Mouse (Mus musculus) liver, embryonic 12.5 days (tissue): Measurements from ENCODE around the gene D17H6S53E. TPM values are rescaled to one million over a fixed set of nuclear protein-coding genes. Genes with fewer than 3 reads are reported as not detected.

Experiments
- ATAC-seq: fragments of 200-750 bp; cut with Nextera tagmentation; 2 replicates; pipeline ENCODE4 v1.8.0; 2017; ENCODE audit warnings: moderate number of reproducible peaks, mild to moderate bottlenecking, moderate library complexity
- H3K27ac ChIP-seq: fragments of 300-500 bp; sonication (generic); 2 replicates; pipeline ENCODE4 v1.5.1; 2016; ENCODE audit warnings: mild to moderate bottlenecking
- H3K27me3 ChIP-seq: fragments of 300-500 bp; sonication (generic); replicated peaks from 2 replicates; pipeline ENCODE4 v1.6.1; 2016; ENCODE audit warnings: mild to moderate bottlenecking, moderate library complexity
- H3K36me3 ChIP-seq: fragments of 300-500 bp; sonication (generic); 2 replicates; pipeline ENCODE4 v1.6.1; 2016; ENCODE audit warnings: mild to moderate bottlenecking, moderate library complexity
- H3K4me1 ChIP-seq: fragments of 300-500 bp; sonication (generic); 2 replicates; pipeline ENCODE4 v1.6.1; 2016
- H3K4me2 ChIP-seq: fragments of 300-500 bp; sonication (generic); 2 replicates; pipeline ENCODE4 v1.6.1; 2016; ENCODE audit warnings: mild to moderate bottlenecking, moderate library complexity
- H3K4me3 ChIP-seq: fragments of 300-500 bp; sonication (generic); 2 replicates; pipeline ENCODE4 v1.5.1; 2016; ENCODE audit warnings: mild to moderate bottlenecking, moderate library complexity
- H3K9ac ChIP-seq: fragments of 300-500 bp; sonication (generic); 2 replicates; pipeline ENCODE4 v1.6.1; 2016; ENCODE audit warnings: mild to moderate bottlenecking, moderate library complexity
- H3K9me3 ChIP-seq: fragments of 300-500 bp; sonication (generic); replicated peaks from 2 replicates; pipeline ENCODE4 v1.6.1; 2016; ENCODE audit warnings: mild to moderate bottlenecking, moderate library complexity
- WGBS: fragments of 180-500 bp; shearing (Covaris S2); methylation state at CpG from one replicate; pipeline ENCODE4 v1.1.7; 2016; ENCODE audit not compliant: insufficient replicate concordance; 5-methylcytosine and 5-hydroxymethylcytosine counted together
- polyA plus RNA-seq: library from polyadenylated mRNA; unstranded; fragments of >200 nt; fragmentation: Nextera tagmentation; extraction: Ambion mirVana; gene quantifications from 2 replicates; pipeline ENCODE4 v1.2.1, GENCODE M21; 2016

Gene D17H6S53E
- polyA plus RNA-seq, 1 experiment from 2014 or later, result 4.3 TPM

DNA sequence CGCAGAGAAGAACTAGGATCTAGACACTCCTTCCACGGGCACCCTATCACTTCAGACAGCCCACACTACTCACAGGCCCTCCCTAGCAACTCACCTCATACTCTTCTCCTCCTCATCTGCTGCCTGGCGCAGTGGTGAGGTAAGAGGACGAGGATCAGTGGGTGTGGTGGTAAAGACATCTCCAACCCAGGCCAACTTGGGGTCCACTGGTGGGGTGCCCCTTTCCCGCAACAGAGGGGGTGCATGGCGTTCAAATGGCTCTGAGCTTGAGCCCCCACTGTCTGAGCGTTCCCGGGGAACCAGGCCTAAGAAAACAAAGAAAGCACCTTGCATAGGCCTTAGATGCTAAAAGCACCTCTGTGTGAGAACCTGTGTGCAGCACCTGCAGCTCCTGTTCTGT lies 31.1 kb downstream of the D17H6S53E start:
- WGBS, result 86% methylated on average over 8 of the region's 8 CpGs
- no peaks in the 10 kb centered on the region for H3K9me3 ChIP-seq
- no peaks in the 10 kb centered on the region for H3K27me3 ChIP-seq
- no peak overlapping the region for H3K4me3 ChIP-seq
- H3K36me3 ChIP-seq, result peaks cover 100% of the 10 kb centered on the region
- no peak overlapping the region for H3K4me2 ChIP-seq
- no peak overlapping the region for H3K27ac ChIP-seq
- peaks cover 12% of the 10 kb centered on the region for H3K4me1 ChIP-seq
- ATAC-seq, result no peak
- no peak overlapping the region for H3K9ac ChIP-seq

DNA sequence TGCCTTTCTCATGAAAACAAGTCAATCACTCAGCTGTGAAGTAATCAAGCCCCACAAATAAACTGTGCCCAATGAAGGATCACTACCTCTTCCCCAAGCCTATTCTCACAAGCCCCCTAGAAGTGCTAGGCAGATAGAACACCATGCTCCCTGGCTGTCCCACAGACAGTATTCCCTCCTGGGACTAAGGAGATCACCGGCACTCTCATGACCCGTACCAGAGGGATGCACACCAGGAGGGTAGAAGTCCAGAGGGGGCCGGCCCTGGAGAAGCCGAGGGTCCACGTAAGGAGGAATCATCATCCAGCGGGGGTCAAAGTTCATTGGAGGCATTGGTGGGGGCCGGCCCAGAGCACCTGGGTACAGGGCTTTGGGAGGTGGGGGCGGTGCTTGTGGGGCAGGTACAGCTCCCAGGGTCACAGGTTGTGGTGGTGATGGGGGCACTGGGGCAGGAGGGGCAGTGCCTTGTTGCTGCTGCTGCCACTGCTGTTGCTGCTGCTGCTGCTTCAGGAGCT lies 31.5 kb downstream of the D17H6S53E start:
- H3K9ac ChIP-seq, result no peak overlapping the region
- H3K4me3 ChIP-seq, result no peak overlapping the region
- no peak overlapping the region for H3K27ac ChIP-seq
- no peak overlapping the region for H3K4me2 ChIP-seq
- H3K36me3 ChIP-seq, result peaks cover 100% of the 10 kb centered on the region
- 85% methylated on average over 8 of the region's 8 CpGs for WGBS
- H3K9me3 ChIP-seq, result no peaks in the 10 kb centered on the region
- H3K4me1 ChIP-seq, result peaks cover 17% of the 10 kb centered on the region
- H3K27me3 ChIP-seq, result no peaks in the 10 kb centered on the region
- no peak for ATAC-seq

DNA sequence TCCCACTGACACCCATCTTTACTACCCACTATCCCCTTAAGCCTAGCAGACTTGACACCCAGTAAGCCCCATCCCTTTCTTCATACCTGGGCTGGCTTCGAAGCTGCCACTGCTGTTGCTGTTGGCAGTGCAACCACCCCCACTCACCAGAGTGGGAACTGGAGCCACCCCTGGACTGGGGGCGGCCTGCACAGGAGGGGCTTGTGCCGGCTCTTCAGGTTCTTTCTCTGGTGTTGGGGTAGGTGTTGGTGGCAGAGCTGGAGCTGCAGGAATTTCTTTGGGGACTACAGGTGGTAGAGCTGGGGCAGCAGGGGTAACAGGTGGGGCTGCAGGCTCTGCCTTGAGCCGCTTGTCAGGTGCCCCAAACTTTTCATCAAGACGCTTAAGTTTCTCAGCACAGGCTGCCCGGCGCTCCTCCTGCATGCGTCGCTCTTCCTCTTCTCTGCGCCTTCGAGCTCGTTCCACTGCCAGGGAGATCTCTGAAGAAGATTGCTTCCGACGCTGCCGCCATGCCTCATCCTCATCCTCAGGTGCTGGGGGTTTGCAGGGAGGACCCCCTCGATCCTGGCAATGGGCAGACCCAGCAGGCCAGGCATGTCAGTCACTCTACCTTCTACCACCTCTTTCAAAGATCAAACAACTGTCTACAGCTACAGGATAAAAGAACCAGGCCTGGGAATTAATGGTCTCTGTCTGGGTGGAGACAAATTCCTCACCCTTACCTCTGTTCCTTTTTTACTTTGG lies 32.8 kb downstream of the D17H6S53E start:
- H3K9me3 ChIP-seq, result no peaks in the 10 kb centered on the region
- no peaks in the 10 kb centered on the region for H3K27me3 ChIP-seq
- H3K4me3 ChIP-seq, result no peak overlapping the region
- H3K4me2 ChIP-seq, result no peak overlapping the region
- no peak overlapping the region for H3K27ac ChIP-seq
- H3K4me1 ChIP-seq, result peaks cover 30% of the 10 kb centered on the region
- H3K36me3 ChIP-seq, result peaks cover 89% of the 10 kb centered on the region
- ATAC-seq, result no peak
- 84% methylated on average over 16 of the region's 16 CpGs for WGBS
- no peak overlapping the region for H3K9ac ChIP-seq

DNA sequence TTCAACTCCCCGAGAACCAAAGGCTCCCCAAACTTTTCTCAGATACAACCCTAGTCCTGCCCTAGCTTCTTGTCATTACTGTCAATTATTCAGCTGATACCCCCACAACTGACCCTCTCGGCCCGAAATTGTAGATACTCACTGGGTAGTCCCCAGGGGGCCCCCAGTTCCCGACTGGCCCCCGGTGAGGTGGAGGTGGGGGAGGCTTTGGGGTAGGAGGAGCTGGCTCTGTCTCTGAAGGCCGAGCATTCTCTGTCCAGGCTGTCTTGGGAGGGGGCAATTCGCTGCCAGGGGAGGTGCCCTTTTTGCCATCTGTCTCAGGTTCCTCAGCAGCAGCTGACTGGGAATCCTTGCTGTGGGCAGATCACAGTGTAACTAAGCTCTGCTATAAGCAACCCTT lies 33.5 kb downstream of the D17H6S53E start:
- Histone ChIP-seq H3K9me3 (no peaks in the 10 kb centered on the region), H3K4me1 (peaks cover 30% of the 10 kb centered on the region), H3K27me3 (no peaks in the 10 kb centered on the region), H3K4me2 (no peak overlapping the region), H3K9ac (no peak overlapping the region), H3K36me3 (peaks cover 83% of the 10 kb centered on the region), H3K27ac (no peak overlapping the region), H3K4me3 (no peak overlapping the region)
- ATAC-seq, result no peak
- WGBS, result 80% methylated on average over 7 of the region's 7 CpGs

DNA sequence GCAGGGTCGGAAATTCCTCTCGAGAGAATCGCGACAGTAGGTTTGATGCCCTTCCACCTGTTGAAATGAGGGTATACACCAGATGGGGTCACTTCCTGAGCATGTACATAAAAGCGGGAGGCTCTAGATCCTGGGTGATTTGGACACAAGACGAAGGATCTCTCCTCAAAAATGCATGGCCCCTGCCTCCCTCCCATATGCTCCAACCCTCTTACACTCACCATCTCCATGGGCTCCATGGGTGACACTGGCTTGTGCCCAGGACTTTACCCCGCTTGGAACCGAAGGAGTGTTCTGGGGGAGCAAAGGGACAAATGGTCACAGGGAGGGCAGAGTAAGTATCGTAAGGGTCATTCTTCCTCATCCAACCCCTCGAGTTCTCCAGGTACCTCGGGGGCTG lies 35.2 kb downstream of the D17H6S53E start:
- 0 out of 2 replicates have a peak overlapping the region, but pooled peaks have one; percentile 15 for H3K9ac ChIP-seq
- H3K9me3 ChIP-seq, result no peaks in the 10 kb centered on the region
- no peak overlapping the region for H3K4me2 ChIP-seq
- WGBS, result 86% methylated on average over 11 of the region's 11 CpGs
- peaks cover 65% of the 10 kb centered on the region for H3K36me3 ChIP-seq
- no peak overlapping the region for H3K4me3 ChIP-seq
- ATAC-seq, result no peak
- H3K27me3 ChIP-seq, result no peaks in the 10 kb centered on the region
- H3K27ac ChIP-seq, result no peak overlapping the region
- peaks cover 39% of the 10 kb centered on the region for H3K4me1 ChIP-seq

DNA sequence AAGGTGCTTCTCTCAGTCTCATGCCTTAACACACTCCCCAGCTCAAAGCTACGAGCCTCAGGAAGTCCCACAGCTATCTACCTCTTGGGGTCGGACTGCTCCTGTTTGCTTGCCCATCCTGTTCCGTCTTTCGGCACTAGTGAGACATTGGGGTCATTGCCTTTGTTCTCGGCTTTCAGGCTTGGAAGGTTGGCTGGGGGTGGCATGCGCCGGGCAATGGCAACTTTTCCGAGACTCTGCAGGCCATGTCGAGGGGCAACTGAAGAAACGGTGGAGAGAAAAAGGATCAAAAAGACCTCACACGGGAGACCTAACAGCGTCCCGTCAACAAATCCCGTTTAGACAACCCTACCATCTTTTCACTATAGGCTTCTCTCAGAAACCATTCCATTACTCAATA lies 35.9 kb downstream of the D17H6S53E start:
- Histone ChIP-seq H3K4me1 (peaks cover 39% of the 10 kb centered on the region), H3K4me2 (peak overlapping the region; percentile 78), H3K9ac (peak overlapping the region; percentile 99; the same call in 1 of the 2 replicates), H3K9me3 (no peaks in the 10 kb centered on the region), H3K4me3 (0 out of 2 replicates have a peak overlapping the region, but pooled peaks have one; percentile 3), H3K27ac (no peak overlapping the region), H3K27me3 (no peaks in the 10 kb centered on the region), H3K36me3 (peaks cover 58% of the 10 kb centered on the region)
- WGBS, result 80% methylated on average over 14 of the region's 14 CpGs
- ATAC-seq, result no peak

DNA sequence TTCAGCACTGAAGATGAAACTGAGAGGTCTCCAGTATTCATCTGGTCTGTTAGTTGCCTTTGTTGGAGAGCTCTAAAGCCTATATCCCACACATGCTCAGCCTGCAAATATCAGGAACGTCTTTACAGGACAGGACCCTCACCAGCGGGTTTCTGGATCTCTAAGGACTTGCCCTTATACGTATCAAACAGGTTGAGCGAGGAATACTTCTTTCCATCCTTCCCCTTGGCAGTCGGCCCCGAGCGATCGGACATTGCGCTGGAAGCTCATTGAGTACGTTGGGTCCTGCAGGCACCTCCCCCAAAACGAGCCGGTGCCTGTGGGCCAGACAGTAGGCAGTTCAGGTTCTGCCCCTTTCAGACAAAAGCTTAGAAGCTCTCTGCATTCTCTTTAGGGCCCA lies 36.6 kb downstream of the D17H6S53E start:
- Histone ChIP-seq H3K27me3 (no peaks in the 10 kb centered on the region), H3K4me3 (peak overlapping the region; percentile 96), H3K4me2 (peak overlapping the region; percentile 78), H3K27ac (no peak overlapping the region; the same call in 1 of the 2 replicates), H3K9me3 (no peaks in the 10 kb centered on the region), H3K9ac (peak overlapping the region; percentile 99), H3K36me3 (peaks cover 52% of the 10 kb centered on the region), H3K4me1 (peaks cover 39% of the 10 kb centered on the region)
- no peak for ATAC-seq
- WGBS, result 64% methylated on average over 12 of the region's 12 CpGs

DNA sequence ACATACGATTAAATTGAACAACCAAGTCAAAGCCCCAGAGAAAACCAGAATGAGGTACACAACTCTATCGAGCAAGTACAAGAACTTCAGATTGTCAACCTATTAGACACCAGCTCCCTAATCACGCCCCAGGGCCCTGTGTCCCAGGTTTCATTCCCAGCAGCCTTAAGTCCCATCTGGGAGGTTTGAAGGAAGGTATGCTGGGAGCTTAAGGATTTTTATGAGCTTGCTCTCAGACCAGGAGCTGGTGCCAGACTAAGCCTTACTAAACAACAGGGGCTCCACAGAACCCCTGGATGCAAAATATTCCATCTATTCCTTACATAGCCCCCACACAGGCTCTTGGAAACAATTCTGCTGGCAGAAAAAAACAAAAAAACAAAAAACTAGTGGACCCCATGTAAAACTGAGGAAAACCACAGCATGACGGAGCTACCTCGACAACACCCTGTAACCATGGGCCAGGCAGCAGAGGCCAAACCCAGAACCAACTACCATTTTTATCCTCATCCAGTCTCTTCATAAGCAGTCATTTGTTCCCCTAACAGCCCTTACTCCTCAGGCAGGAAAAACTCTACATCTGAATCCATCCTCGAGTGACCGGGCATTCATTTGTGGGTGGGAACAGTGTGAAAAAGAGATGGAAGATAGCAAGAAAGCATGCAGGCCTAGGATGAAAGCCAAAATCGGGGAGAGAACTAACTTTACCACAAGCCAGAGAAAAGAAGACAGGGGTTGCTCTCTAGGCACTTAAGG lies 37.3 kb downstream of the D17H6S53E start:
- Histone ChIP-seq H3K9me3 (no peaks in the 10 kb centered on the region), H3K27me3 (no peaks in the 10 kb centered on the region), H3K27ac (peak overlapping the region; percentile 95), H3K9ac (peak overlapping the region; percentile 99), H3K4me3 (peak overlapping the region; percentile 96), H3K4me2 (peak overlapping the region; percentile 78), H3K4me1 (peaks cover 39% of the 10 kb centered on the region), H3K36me3 (peaks cover 44% of the 10 kb centered on the region)
- WGBS, result 15% methylated on average over 8 of the region's 8 CpGs
- ATAC-seq, result no peak

DNA sequence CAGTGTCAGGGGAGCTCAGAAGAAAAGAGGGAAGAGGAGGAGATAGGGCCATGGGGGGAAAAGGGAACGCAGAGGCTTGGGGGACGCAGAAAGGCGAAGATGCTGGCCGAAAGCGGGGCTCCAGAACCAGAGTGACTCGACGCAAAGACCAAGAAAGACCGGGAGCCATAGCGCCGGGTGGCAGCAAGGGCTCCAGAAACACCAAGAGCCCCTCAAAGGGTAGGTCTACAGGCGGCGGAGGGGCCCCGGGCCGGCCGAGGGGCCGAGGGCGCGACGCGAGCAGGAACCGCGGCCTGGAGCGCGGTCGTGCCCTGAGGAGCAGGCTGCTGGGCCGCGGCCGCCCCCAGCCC lies 38.0 kb downstream of the D17H6S53E start:
- peak overlapping the region; percentile 99 for H3K9ac ChIP-seq
- WGBS, result 1% methylated on average over 28 of the region's 28 CpGs

DNA sequence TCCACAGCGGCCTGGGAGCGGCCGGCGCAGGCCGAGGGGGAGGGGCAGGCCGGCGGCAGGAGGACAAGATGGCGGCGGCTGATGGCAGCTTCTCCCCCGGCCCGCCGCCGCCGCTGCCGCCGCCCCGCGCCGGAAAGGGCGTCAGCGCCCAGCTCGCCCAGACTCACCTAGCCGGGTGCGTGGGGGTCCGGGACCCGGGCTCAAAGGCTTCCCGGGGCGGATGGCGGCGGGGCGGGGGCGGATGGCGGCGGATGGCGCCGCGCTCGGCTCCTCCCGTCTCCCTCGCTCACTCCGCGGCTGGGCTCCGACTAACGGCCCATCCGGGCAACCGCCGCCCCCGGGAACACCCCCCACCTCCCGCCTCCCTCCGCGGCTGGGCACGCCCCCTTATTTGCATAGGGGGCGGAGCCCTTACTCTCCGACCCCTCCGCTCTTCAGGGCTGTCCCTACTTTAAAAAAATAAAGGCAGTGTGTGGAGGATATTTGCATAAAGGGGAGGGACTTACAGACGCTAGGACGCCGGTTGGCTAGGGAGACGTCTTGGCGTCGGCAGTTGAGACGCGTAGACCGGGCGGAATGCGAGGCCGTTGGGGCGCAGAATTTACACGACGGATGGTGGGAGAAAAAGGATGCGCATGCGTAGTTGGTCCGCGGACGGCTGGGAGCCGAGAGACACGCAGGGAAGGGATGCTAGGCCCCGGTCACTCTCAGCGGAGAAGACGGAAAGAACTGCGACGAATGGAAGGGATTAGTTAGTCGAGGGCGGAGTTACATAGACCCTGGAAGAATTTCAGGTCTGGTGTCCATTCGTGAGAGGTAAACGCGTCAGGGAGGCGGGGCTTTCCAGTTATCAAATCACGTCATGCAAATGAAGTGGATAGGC lies 38.6 kb downstream of the D17H6S53E start, which contains the start of gene Prrc2a:
TSS of gene Prrc2a (minus strand) at position 330 of the 883 bp plus-strand sequence.
- H3K27ac ChIP-seq, result peak within 1 kb of the TSS; percentile 95
- H3K9me3 ChIP-seq, result no peaks in the 10 kb centered on the region
- H3K9ac ChIP-seq, result peak within 1 kb of the TSS; percentile 99
- peak within 1 kb of the TSS; percentile 96 for H3K4me3 ChIP-seq
- WGBS, result under 1% methylated on average over 89 of the region's 89 CpGs
- ATAC-seq, result peak; percentile 96
- H3K4me1 ChIP-seq, result peaks cover 39% of the 10 kb centered on the region
- H3K4me2 ChIP-seq, result peak within 1 kb of the TSS; percentile 78
- H3K36me3 ChIP-seq, result peaks cover 31% of the 10 kb centered on the region
- H3K27me3 ChIP-seq, result no peaks in the 10 kb centered on the region

More for the DNA sequence above, 38.0 kb downstream of the D17H6S53E start:
- peak overlapping the region; percentile 95 for H3K27ac ChIP-seq
- H3K4me3 ChIP-seq, result peak overlapping the region; percentile 96
- H3K9me3 ChIP-seq, result no peaks in the 10 kb centered on the region
- peak overlapping the region; percentile 78 for H3K4me2 ChIP-seq
- H3K4me1 ChIP-seq, result peaks cover 39% of the 10 kb centered on the region
- H3K36me3 ChIP-seq, result peaks cover 37% of the 10 kb centered on the region
- no peaks in the 10 kb centered on the region for H3K27me3 ChIP-seq
- ATAC-seq, result no peak

DNA sequence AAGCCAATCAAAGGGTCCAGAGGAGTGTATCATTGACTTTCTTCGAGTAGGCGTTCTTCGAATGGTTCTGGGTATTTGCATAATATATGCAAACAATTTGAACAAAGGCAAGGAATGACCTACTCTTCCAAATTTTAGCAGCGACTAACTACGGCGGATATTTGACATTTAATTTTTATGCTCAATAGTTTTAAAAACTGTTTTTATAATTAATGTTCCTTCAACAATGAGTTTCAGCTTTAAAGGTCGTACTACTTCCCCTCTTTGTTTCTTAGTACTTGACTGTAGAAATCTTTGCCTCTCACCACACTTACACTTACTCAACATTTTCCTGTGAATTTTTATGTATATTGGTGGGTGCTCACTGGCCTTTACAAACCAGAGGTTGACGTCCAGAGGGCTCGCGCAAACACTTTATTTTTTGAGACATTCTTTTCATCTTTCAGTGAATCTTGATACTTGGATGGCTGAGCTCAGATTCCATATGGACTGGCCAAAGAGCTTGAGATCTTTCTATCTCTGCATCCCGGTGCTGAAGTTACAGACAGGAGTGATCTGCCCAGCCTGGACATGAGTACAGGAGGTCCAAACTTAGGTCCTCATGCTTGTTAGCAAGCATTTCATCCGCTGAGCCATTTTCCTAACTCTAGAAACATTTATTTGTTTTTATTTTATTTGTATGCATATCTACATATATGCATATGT lies 39.4 kb downstream of the D17H6S53E start:
- peak; percentile 80 for ATAC-seq
- Histone ChIP-seq H3K4me2 (peak overlapping the region; percentile 78), H3K27ac (peak overlapping the region; percentile 95), H3K9ac (peak overlapping the region; percentile 57), H3K9me3 (no peaks in the 10 kb centered on the region), H3K4me1 (peaks cover 39% of the 10 kb centered on the region), H3K27me3 (no peaks in the 10 kb centered on the region), H3K4me3 (peak overlapping the region; percentile 96), H3K36me3 (peaks cover 23% of the 10 kb centered on the region)
- WGBS, result 27% methylated on average over 12 of the region's 12 CpGs
